Mouse (Mus musculus) stomach, embryonic 14.5 days (tissue): Measurements from ENCODE around the gene Ibtk. TPM values are rescaled to one million over a fixed set of nuclear protein-coding genes. Genes with fewer than 3 reads are reported as not detected.

Source experiments
- ATAC-seq: fragments of 200-750 bp; cut with Nextera tagmentation; 2 replicates; pipeline ENCODE4 v1.8.0; 2017; ENCODE audit warnings: low read depth, moderate TSS enrichment; ENCODE audit not compliant: insufficient number of reproducible peaks, insufficient read depth, low FRiP score
- H3K27ac ChIP-seq: fragments of 300-500 bp; sonication (generic); 2 replicates; pipeline ENCODE4 v1.5.1; 2014; ENCODE audit warnings: mild to moderate bottlenecking, low read length, moderate library complexity, mixed read lengths
- H3K27me3 ChIP-seq: fragments of 300-500 bp; sonication (generic); 2 replicates; pipeline ENCODE4 v1.6.1; 2014; ENCODE audit warnings: low read length, control low read depth, mixed read lengths; ENCODE audit not compliant: control insufficient read depth, insufficient read depth
- H3K36me3 ChIP-seq: fragments of 300-500 bp; sonication (generic); 2 replicates; pipeline ENCODE4 v1.6.1; 2014; ENCODE audit warnings: mild to moderate bottlenecking, control low read depth, low read length, moderate library complexity, mixed read lengths; ENCODE audit not compliant: control insufficient read depth, insufficient read depth
- H3K4me1 ChIP-seq: fragments of 300-500 bp; sonication (generic); 2 replicates; pipeline ENCODE4 v1.6.1; 2014; ENCODE audit warnings: low read length, control low read depth, mixed read lengths; ENCODE audit not compliant: control insufficient read depth, insufficient read depth
- H3K4me2 ChIP-seq: fragments of 300-500 bp; sonication (generic); replicated peaks from 2 replicates; pipeline ENCODE4 v1.6.1; 2014; ENCODE audit warnings: low read depth, low read length, control low read depth
- H3K4me3 ChIP-seq: fragments of 300-500 bp; sonication (generic); 2 replicates; pipeline ENCODE4 v1.5.1; 2014; ENCODE audit warnings: low read depth, low read length, control low read depth
- H3K9ac ChIP-seq: fragments of 300-500 bp; sonication (generic); replicated peaks from 2 replicates; pipeline ENCODE4 v1.6.1; 2014; ENCODE audit warnings: low read depth, mild to moderate bottlenecking, control low read depth, low read length, moderate library complexity, mixed read lengths
- H3K9me3 ChIP-seq: fragments of 300-500 bp; sonication (generic); 2 replicates; pipeline ENCODE4 v1.6.1; 2016; ENCODE audit warnings: low read depth, low read length, control low read depth; ENCODE audit not compliant: control insufficient read depth
- WGBS: fragments of 180-500 bp; shearing (Covaris S2); extraction: QIAGEN DNeasy Blood & Tissue Kit; methylation state at CpG from one replicate; pipeline ENCODE4 v1.1.7; 2014; 5-methylcytosine and 5-hydroxymethylcytosine counted together
- polyA plus RNA-seq: library from polyadenylated mRNA; unstranded; fragments of >200 nt; fragmentation: Nextera tagmentation; extraction: Ambion mirVana; gene quantifications from 2 replicates; pipeline ENCODE4 v1.2.1, GENCODE M21; 2014

Ibtk gene
- polyA plus RNA-seq, 1 experiment from 2014 or later, result 46.1 TPM

DNA sequence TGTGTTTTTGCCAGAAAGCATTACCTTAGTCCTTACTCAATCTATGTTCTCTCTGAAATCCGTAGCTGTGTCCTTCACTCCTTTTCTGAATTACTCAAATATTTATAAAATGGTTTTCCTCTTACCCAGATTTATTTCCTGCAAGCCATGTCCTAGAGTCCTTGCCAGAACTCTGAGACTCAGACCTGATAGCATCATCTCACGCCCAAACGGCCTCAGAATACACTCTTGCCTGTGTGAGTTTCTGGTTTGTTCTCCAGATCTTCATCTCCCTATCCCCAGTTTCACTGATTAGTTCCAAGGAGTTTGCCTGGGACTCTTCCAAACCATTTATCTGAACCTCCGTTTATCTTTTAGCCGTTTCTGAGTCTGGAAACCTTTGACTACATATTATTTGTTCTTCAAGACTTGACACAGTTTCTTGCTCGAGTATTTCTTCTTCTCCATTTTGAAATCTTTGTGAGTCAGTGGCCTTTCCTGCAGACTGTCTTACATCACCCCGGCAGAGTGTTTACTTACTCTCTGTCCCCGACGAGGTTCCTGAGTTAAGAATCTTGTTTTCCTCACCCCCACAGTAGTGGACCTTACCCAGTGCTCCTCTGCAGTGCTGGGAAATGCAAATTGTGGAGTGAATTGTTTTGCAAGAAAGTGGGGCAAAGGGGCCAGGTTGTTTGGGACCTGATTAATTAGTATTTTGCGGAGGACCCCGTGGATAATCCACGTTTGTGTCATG is 20.1 kb upstream of the Ibtk start:
- Histone ChIP-seq H3K9ac (no peak overlapping the region), H3K36me3 (no peaks in the 10 kb centered on the region), H3K27ac (no peak overlapping the region), H3K27me3 (no peaks in the 10 kb centered on the region), H3K4me2 (no peak overlapping the region), H3K4me1 (no peaks in the 10 kb centered on the region), H3K9me3 (no peaks in the 10 kb centered on the region), H3K4me3 (no peak overlapping the region)
- ATAC-seq, result peak; percentile 65; the same call in 1 of the 2 replicates
- 35% methylated on average over 12 of the region's 12 CpGs for WGBS

GRCm38 (mm10) chr9:85767255-85767654 is 18.1 kb upstream of the Ibtk start:
- WGBS, result 86% methylated on average over 2 of the region's 2 CpGs
- Histone ChIP-seq H3K9me3 (no peaks in the 10 kb centered on the region), H3K27ac (no peak overlapping the region), H3K4me1 (no peaks in the 10 kb centered on the region), H3K4me2 (no peak overlapping the region), H3K4me3 (no peak overlapping the region), H3K36me3 (no peaks in the 10 kb centered on the region), H3K9ac (no peak overlapping the region), H3K27me3 (no peaks in the 10 kb centered on the region)
- ATAC-seq, result no peak

DNA sequence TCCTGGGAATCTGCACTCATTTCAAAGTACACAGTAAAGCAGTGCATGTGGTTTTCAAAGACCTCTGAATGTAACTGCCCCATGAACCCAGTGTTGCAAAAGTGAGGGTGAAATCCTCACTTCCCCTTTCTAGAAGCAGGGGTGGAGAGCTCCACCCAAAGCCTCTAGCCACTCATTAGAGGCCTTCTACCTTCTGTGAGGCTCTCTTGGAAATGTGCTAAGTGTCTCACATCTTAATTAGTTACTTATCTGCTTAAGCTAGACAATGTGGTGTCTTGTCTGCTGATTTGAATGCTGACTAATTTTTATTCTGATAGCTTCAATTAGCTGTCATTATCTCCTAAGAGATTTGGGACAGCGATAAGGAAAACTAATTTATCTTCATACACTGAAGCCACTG is 13.3 kb upstream of the Ibtk start:
- Histone ChIP-seq H3K9ac (no peak overlapping the region), H3K9me3 (no peaks in the 10 kb centered on the region), H3K4me3 (no peak overlapping the region), H3K36me3 (no peaks in the 10 kb centered on the region), H3K4me2 (no peak overlapping the region), H3K27ac (no peak overlapping the region), H3K27me3 (no peaks in the 10 kb centered on the region), H3K4me1 (no peaks in the 10 kb centered on the region)
- 95% methylated on average over 1 of the region's 1 CpGs for WGBS
- ATAC-seq, result no peak

GRCm38 (mm10) chr9:85750797-85751196 is 1.7 kb upstream of the Ibtk start:
- H3K4me1 ChIP-seq, result peaks cover 9% of the 10 kb centered on the region; the same call in 1 of the 2 replicates
- ATAC-seq, result no peak
- 86% methylated on average over 7 of the region's 7 CpGs for WGBS
- H3K4me2 ChIP-seq, result no peak overlapping the region
- H3K9me3 ChIP-seq, result no peaks in the 10 kb centered on the region
- no peak overlapping the region for H3K9ac ChIP-seq
- no peaks in the 10 kb centered on the region for H3K36me3 ChIP-seq
- no peak overlapping the region for H3K27ac ChIP-seq
- H3K27me3 ChIP-seq, result no peaks in the 10 kb centered on the region
- H3K4me3 ChIP-seq, result no peak overlapping the region

DNA sequence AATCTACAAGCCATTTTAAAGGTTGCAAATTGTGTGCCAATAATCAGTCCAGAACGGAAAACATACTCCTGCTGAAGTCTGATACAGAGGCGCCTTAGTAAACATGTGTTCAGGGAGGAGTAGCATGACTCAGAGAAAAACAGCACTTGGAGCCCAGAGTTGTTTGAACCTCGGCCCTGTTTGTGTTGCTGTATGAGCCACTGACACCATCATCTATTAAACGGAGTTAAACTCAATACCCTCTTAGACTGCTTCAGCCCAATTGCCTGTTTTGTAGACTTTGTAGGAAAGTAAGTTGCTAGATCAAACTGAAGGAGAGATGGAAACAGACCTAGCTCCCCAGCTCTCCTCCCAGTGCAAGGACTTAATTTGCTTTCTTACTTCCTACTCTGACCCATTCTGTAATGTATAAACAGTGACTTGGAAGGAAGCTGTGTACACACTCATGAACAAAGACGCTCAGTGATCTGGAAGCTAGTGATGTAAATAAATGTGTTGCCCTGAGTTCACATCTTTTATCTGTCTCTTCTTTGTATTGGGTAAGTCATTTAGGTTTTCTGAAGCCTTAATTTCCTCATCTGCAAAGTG is 882 bp upstream of the Ibtk start:
- Histone ChIP-seq H3K36me3 (no peaks in the 10 kb centered on the region), H3K9me3 (no peaks in the 10 kb centered on the region), H3K27ac (peak overlapping the region; percentile 99), H3K4me2 (peak overlapping the region; percentile 78), H3K4me3 (peak overlapping the region; percentile 93), H3K27me3 (no peaks in the 10 kb centered on the region), H3K4me1 (peaks cover 9% of the 10 kb centered on the region; the same call in 1 of the 2 replicates), H3K9ac (peak overlapping the region; percentile 98; the same call in 1 of the 2 replicates)
- WGBS, result 14% methylated on average over 5 of the region's 5 CpGs
- ATAC-seq, result no peak

- ATAC-seq, result peak; percentile 69
- H3K27me3 ChIP-seq, result no peaks in the 10 kb centered on the region
- peak overlapping the region; percentile 99 for H3K27ac ChIP-seq
- 1% methylated on average over 43 of the region's 43 CpGs for WGBS
- peak overlapping the region; percentile 78 for H3K4me2 ChIP-seq
- H3K36me3 ChIP-seq, result no peaks in the 10 kb centered on the region
- H3K9ac ChIP-seq, result peak overlapping the region; percentile 98
- no peaks in the 10 kb centered on the region for H3K9me3 ChIP-seq
- peak overlapping the region; percentile 93 for H3K4me3 ChIP-seq
- H3K4me1 ChIP-seq, result peaks cover 9% of the 10 kb centered on the region; the same call in 1 of the 2 replicates
Observed at GRCm38 (mm10) chr9:85748204-85749141, 661 bp downstream of the Ibtk start.

GRCm38 (mm10) chr9:85745566-85745965 is 3.6 kb downstream of the Ibtk start:
- Histone ChIP-seq H3K4me2 (no peak overlapping the region), H3K4me1 (peaks cover 9% of the 10 kb centered on the region; the same call in 1 of the 2 replicates), H3K9ac (no peak overlapping the region), H3K27me3 (no peaks in the 10 kb centered on the region), H3K27ac (no peak overlapping the region), H3K9me3 (no peaks in the 10 kb centered on the region), H3K4me3 (no peak overlapping the region), H3K36me3 (peaks cover 13% of the 10 kb centered on the region)
- WGBS, result 91% methylated on average over 2 of the region's 2 CpGs
- ATAC-seq, result no peak

GRCm38 (mm10) chr9:85743358-85743757 is 5.8 kb downstream of the Ibtk start:
- Histone ChIP-seq H3K4me1 (0 out of 2 replicates have a peak, but pooled peaks cover 6% of the 10 kb centered on the region), H3K27me3 (no peaks in the 10 kb centered on the region), H3K27ac (no peak overlapping the region), H3K9ac (no peak overlapping the region), H3K4me3 (no peak overlapping the region), H3K9me3 (no peaks in the 10 kb centered on the region), H3K4me2 (no peak overlapping the region), H3K36me3 (peaks cover 14% of the 10 kb centered on the region)
- 79% methylated on average over 11 of the region's 11 CpGs for WGBS
- no peak for ATAC-seq
